Mouse (Mus musculus): ENCODE results near the gene Ckmt1.

- TF ChIP-seq USF1 (IDR thresholded peaks at IDR 0.05; ENCODE audit: low read depth) (no peak), SRF (IDR thresholded peaks at IDR 0.05; ENCODE audit: control insufficient read depth, insufficient read length, low read depth) (no peak), E2F4 (IDR thresholded peaks at IDR 0.05; ENCODE audit: insufficient read depth) (no peak), POLR2A (IDR thresholded peaks at IDR 0.05; ENCODE audit: insufficient read length, low read depth) (no peak), MYOD1 (IDR thresholded peaks at IDR 0.05; ENCODE audit: control insufficient read depth in 1 of 3, insufficient read length in 2 of 3, low read depth in 2 of 3) (no peak), MYOG (IDR thresholded peaks at IDR 0.05; ENCODE audit: control insufficient read depth in 1 of 3, insufficient read depth in 1 of 3, insufficient read length in 2 of 3, low read depth in 2 of 3) (no peak), MAX (IDR thresholded peaks at IDR 0.05; ENCODE audit: low read depth) (no peak), CEBPB (IDR thresholded peaks at IDR 0.05; ENCODE audit: insufficient read depth, poor library complexity, severe bottlenecking) (no peak), TCF12 (IDR thresholded peaks at IDR 0.05; ENCODE audit: insufficient read depth, poor library complexity, severe bottlenecking) (no peak)
These were observed 6.1 kb downstream of the Ckmt1 start for GRCm38 (mm10) chr2:121363656-121364055.
